Mouse (Mus musculus) forebrain, embryonic 13.5 days (tissue): Measurements from ENCODE around the gene Olfr394. TPM values are rescaled to one million over a fixed set of nuclear protein-coding genes. Genes with fewer than 3 reads are reported as not detected.
"Not testable (repeated sequence)": the region's sequence is repeated elsewhere in the genome, so short reads cannot be mapped to it uniquely, and the experiment has no call there.

Experiments
- ATAC-seq: fragments of 200-750 bp; cut with Nextera tagmentation; 2 replicates; pipeline ENCODE4 v1.8.0; 2017
- H3K27ac ChIP-seq: fragments of 300-500 bp; sonication (generic); 2 replicates; pipeline ENCODE4 v1.5.1; 2015; ENCODE audit warnings: inconsistent platforms, mild to moderate bottlenecking, moderate library complexity
- H3K27me3 ChIP-seq: fragments of 300-500 bp; sonication (generic); 2 replicates; pipeline ENCODE4 v1.6.1; 2015; ENCODE audit warnings: mild to moderate bottlenecking, inconsistent platforms
- H3K36me3 ChIP-seq: fragments of 300-500 bp; sonication (generic); 2 replicates; pipeline ENCODE4 v1.6.1; 2015; ENCODE audit warnings: mild to moderate bottlenecking, inconsistent platforms; ENCODE audit not compliant: poor library complexity, severe bottlenecking
- H3K4me1 ChIP-seq: fragments of 300-500 bp; sonication (generic); 2 replicates; pipeline ENCODE4 v1.6.1; 2015; ENCODE audit warnings: inconsistent platforms
- H3K4me2 ChIP-seq: fragments of 300-500 bp; sonication (generic); 2 replicates; pipeline ENCODE4 v1.6.1; 2015; ENCODE audit warnings: inconsistent platforms, mild to moderate bottlenecking, moderate library complexity
- H3K4me3 ChIP-seq: fragments of 300-500 bp; sonication (generic); 2 replicates; pipeline ENCODE4 v1.5.1; 2015; ENCODE audit warnings: mild to moderate bottlenecking, inconsistent platforms
- H3K9ac ChIP-seq: fragments of 300-500 bp; sonication (generic); 2 replicates; pipeline ENCODE4 v1.6.1; 2015; ENCODE audit warnings: mild to moderate bottlenecking, inconsistent platforms
- H3K9me3 ChIP-seq: fragments of 300-500 bp; sonication (generic); replicated peaks from 2 replicates; pipeline ENCODE4 v1.6.1; 2016; ENCODE audit warnings: inconsistent platforms
- whole genome bisulfite sequencing: fragments of 180-500 bp; shearing (Covaris S2); methylation state at CpG from one replicate; pipeline ENCODE4 v1.1.7; 2015; 5-methylcytosine and 5-hydroxymethylcytosine counted together
- polyA plus RNA-seq: library from polyadenylated mRNA; unstranded; fragments of >200 nt; fragmentation: Nextera tagmentation; extraction: Ambion mirVana; gene quantifications from 2 replicates; pipeline ENCODE4 v1.2.1, GENCODE M21; 2015

Olfr394 gene
- not detected in 2 replicates for polyA plus RNA-seq

DNA sequence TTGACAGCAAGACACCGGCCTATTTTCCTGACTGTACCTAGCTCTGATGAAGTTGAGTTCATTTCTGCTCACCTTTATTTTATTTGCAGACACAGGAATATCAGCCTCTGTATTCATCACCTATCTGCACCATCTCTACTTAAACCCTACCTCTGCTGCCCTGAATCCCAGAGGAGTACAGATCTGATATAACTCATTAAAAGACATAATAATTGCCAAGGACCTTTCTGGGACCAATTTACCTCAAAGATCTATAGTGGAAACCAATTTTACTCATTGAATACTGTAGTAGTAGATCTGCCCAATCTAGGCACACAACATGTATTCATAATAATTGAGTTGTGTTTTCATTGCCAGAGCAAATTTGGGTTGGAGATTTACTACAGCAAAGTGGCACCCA is at the start of gene Olfr394:
Gene Olfr394, minus strand, starts transcription at position 101 of the 400 bp plus-strand sequence.
- H3K9me3 ChIP-seq: peaks cover 18% of the 10 kb centered on the region
- H3K4me2 ChIP-seq: no peak within 1 kb of the TSS
- H3K27ac ChIP-seq: no peak within 1 kb of the TSS
- WGBS: 81% methylated on average over 1 of the region's 1 CpGs
- no peaks in the 10 kb centered on the region for H3K36me3 ChIP-seq
- no peaks in the 10 kb centered on the region for H3K27me3 ChIP-seq
- no peaks in the 10 kb centered on the region for H3K4me1 ChIP-seq
- no peak within 1 kb of the TSS for H3K9ac ChIP-seq
- no peak within 1 kb of the TSS for H3K4me3 ChIP-seq
- no peak for ATAC-seq

DNA sequence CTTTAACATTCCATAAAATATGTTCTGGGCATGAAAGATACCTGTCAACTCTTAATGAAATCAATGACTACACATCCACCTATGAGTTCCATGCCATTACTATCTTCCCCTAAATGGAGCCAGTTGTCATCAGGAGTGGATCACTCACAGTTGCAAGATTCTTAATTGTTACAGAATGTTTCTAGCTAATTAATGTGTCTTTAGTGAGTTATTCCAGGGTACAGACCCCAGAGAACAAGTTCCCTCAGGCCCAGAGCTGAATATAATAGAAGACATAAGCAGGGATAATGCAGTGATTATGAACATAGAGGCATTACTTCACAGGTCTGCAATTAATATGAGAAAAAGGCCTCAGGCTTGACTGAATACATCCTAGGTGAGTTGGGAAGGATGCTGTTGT is 45.8 kb upstream of the Olfr394 start, which contains the start of gene Olfr23:
Gene Olfr23, plus strand, starts transcription at position 301 of the 400 bp plus-strand sequence.
- Histone ChIP-seq H3K4me3 (no peak within 1 kb of the TSS), H3K9me3 (peaks cover 12% of the 10 kb centered on the region; the same call in 1 of the 2 replicates), H3K27me3 (no peaks in the 10 kb centered on the region), H3K27ac (no peak within 1 kb of the TSS), H3K4me1 (no peaks in the 10 kb centered on the region), H3K4me2 (no peak within 1 kb of the TSS), H3K9ac (no peak within 1 kb of the TSS), H3K36me3 (no peaks in the 10 kb centered on the region)
- no peak for ATAC-seq

DNA sequence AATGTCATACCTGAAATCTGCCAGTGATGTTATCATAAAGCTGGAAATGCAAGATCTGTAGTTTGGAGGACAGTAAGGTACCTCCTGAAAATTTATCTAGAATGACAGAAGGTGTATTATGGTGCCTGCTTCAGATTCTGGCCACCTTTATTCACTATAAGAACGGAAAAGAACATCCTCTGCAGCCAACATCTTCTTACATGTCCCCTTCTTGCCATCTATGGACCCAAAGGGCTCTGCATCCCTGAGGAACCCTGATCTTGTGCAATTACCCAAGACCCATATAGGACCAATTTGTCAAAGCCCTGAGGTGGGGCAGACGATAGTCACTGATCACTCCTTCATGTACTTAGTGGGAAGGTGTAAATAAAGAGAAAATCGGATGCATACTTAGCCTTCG is 18.6 kb upstream of the Olfr394 start, which contains the start of gene Olfr395:
Gene Olfr395, minus strand, starts transcription at position 101 of the 400 bp plus-strand sequence.
- not testable (repeated sequence) for H3K4me2 ChIP-seq, H3K4me3 ChIP-seq, ATAC-seq, H3K9ac ChIP-seq, H3K36me3 ChIP-seq, H3K4me1 ChIP-seq, H3K27me3 ChIP-seq, H3K27ac ChIP-seq
- 76% methylated on average over 4 of the region's 4 CpGs for WGBS
- peaks cover 13% of the 10 kb centered on the region for H3K9me3 ChIP-seq

DNA sequence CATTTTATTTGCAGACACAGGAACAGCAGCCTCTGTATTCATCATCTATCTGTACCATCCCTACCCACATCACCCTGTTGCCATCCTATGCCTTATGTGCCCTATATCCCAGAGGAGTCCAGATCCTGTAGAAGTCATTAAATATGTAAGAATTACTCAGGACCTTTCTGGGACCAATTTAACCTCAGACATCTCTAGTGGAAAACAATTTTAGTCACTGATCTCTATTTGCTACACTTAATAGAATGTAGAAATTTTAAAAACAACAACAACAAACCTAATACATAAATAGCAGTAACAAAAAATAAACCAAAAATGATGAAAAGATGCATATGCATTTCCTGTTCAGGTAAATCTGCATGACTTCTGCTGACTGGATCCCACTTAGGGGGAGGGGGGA is 39.2 kb downstream of the Olfr394 start, which contains the start of gene Olfr393:
Gene Olfr393, minus strand, starts transcription at position 101 of the 400 bp plus-strand sequence.
- H3K4me1 ChIP-seq: no peaks in the 10 kb centered on the region
- H3K27me3 ChIP-seq: no peaks in the 10 kb centered on the region
- no peak within 1 kb of the TSS for H3K9ac ChIP-seq
- H3K4me3 ChIP-seq: no peak within 1 kb of the TSS
- no peaks in the 10 kb centered on the region for H3K36me3 ChIP-seq
- no peak for ATAC-seq
- no peak within 1 kb of the TSS for H3K4me2 ChIP-seq
- H3K27ac ChIP-seq: no peak within 1 kb of the TSS
- peaks cover 19% of the 10 kb centered on the region for H3K9me3 ChIP-seq

Other genes with a start within 250 kb of the Olfr394 start
- not detected in 2 replicates for gene Zfp735, start 202.0 kb downstream of the Olfr394 start, polyA plus RNA-seq
- gene Olfr389, start 110.1 kb downstream of the Olfr394 start, polyA plus RNA-seq: not detected in 2 replicates
- gene Olfr390, start 107.8 kb downstream of the Olfr394 start, polyA plus RNA-seq: not detected in 2 replicates
- not detected in 2 replicates for gene Olfr391-ps, start 87.7 kb downstream of the Olfr394 start, polyA plus RNA-seq
- gene Olfr392, start 73.7 kb downstream of the Olfr394 start, polyA plus RNA-seq: not detected in 2 replicates
- not detected in 2 replicates for gene Olfr393, start 39.3 kb downstream of the Olfr394 start, polyA plus RNA-seq
- gene Olfr395, start 18.5 kb upstream of the Olfr394 start, polyA plus RNA-seq: not detected in 2 replicates
- gene Olfr23, start 45.9 kb upstream of the Olfr394 start, polyA plus RNA-seq: not detected in 2 replicates
- gene Olfr397, start 70.0 kb upstream of the Olfr394 start, polyA plus RNA-seq: not detected in 2 replicates
- not detected in 2 replicates for gene Olfr398, start 99.6 kb upstream of the Olfr394 start, polyA plus RNA-seq
- gene Olfr139, start 165.8 kb upstream of the Olfr394 start, polyA plus RNA-seq: not detected in 2 replicates
- gene Olfr399, start 165.8 kb upstream of the Olfr394 start, polyA plus RNA-seq: not detected in 2 replicates
- not detected in 2 replicates for gene Zfp616, start 179.2 kb upstream of the Olfr394 start, polyA plus RNA-seq
- gene Olfr401, start 222.9 kb upstream of the Olfr394 start, polyA plus RNA-seq: not detected in 2 replicates